Mouse (Mus musculus) heart, postnatal 36 days (tissue): ENCODE data around the gene Muc1. TPM values are rescaled to one million over a fixed set of nuclear protein-coding genes. Genes with fewer than 3 reads are reported as not detected.

Experiments used
- DNase-seq, 2 experiments: peaks; one replicate each; pipeline ENCODE4 v3.0.0; 2021 to 2022
- intact Hi-C: fragments of 180-260 bp; cut with DNase I; formaldehyde crosslinking; loops from one replicate; pipeline ENCODE4 v1.15.1; 2025
- total RNA-seq, 2 experiments: library from RNA; stranded (reverse); gene quantifications; 2 replicates each; pipeline ENCODE4 v1.2.3; 2021

Muc1 gene
- total RNA-seq, 2 experiments from 2014 or later: 0.14 to 0.46 TPM

- intact Hi-C loops: loop anchor here (10.0 kb wide), 1 partner anchor 582 kb away; no protein-coding TSS in a partner anchor
- DNase-seq: peak; percentile 38 to 39
Measured at GRCm38 (mm10) chr3:89262417-89262816, 33.6 kb downstream of the Muc1 start.

DNA sequence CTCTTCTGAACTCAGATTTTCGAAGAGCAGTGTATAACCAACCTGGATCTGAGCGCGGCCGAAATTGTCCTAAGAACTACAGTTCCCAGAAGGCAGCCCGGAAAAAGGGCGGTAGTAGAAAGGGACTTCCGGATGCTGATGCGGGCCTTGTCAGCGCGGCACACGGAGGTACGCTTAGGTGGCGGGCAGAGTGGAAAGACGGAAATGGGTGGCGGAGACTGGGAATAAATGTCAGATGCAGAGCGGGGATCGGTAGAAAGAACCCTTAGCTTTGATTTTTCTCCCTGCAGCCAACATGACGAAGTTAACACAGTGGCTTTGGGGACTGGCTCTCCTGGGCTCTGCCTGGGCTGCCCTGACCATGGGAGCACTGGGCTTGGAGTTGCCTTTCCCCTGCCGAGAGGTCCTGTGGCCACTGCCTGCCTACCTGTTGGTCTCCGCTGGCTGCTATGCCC lies 37.6 kb downstream of the Muc1 start:
- intact Hi-C loops: loop anchor here (1.0 to 10.0 kb wide), 2 partner anchors 14 to 578 kb away; no protein-coding TSS in a partner anchor
- peak; percentile 75 to 77 for DNase-seq

GRCm38 (mm10) chr3:89268916-89269315 lies 40.1 kb downstream of the Muc1 start:
- no peak for DNase-seq
- intact Hi-C loops: loop anchor here (10.0 kb wide), 1 partner anchor 576 kb away; no protein-coding TSS in a partner anchor

GRCm38 (mm10) chr3:89270051-89270755 lies 41.3 kb downstream of the Muc1 start, which contains the start of gene Slc50a1:
Gene Slc50a1 (minus strand): TSS chr3:89270570.
- peak; percentile 92 to 93 for DNase-seq
- intact Hi-C loops: no loop called here

DNA sequence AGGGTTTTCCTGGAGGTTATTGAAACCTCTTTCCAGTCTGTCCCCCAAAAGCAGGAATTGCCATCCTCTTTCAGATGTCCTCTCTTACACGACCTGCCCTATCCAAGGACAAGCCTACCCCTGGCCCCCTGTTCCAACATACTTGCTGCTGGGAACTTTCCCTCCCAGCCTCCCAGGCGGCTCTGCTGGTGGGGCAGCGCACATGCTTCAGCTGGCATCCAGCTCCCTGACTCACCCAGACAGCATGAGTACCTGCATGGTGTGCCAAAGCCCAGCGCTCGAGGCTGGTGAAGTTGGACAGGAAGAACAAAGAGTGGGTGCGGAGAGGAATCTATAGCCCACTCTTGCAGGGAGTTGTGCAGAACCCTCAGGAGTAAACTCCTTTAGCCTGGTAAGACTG lies 42.0 kb downstream of the Muc1 start:
- intact Hi-C loops: no loop called here
- peak; percentile 49 to 64 for DNase-seq

GRCm38 (mm10) chr3:89271760-89272159 lies 42.9 kb downstream of the Muc1 start:
- no peak for DNase-seq
- intact Hi-C loops: no loop called here

- intact Hi-C loops: no loop called here
- DNase-seq: no peak
Measured at GRCm38 (mm10) chr3:89276061-89276460, 47.2 kb downstream of the Muc1 start.

DNA sequence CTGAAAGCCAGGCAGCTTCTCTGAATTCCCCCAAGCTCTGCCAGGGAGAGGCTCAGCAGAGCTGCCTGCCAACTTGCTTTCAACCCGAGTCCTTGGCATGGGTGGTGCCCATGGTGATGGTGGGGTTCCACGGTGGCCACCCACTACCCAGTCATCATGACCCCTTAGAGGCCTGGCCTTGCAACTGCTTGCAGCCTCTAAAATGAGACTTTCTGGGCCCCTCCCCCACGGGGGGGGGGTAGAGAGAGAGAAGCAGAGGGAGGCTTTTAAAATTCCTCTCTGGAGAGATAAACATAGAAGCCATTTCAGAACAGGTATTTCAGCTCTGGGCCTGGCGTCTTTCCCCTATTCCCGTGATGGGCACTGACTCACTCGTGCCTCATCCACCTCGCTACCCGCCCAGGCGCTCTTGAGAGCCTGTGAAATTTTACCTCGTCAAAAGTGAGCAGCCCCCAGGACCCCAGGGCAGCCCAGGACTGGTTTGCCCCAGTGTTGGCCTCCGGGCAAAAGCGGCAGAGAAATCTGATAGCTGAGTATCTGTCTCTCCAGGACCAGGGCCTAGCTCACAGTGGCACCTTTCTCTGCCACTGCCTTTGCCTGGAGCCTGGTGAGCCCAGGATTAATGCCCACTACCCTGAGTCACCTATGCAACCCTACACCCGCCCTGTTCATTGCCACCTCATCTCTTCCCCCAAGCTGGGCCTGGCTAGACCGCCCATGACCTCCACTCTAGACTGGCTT lies 48.6 kb downstream of the Muc1 start:
- peak; percentile 40 to 66 for DNase-seq
- intact Hi-C loops: no loop called here

DNA sequence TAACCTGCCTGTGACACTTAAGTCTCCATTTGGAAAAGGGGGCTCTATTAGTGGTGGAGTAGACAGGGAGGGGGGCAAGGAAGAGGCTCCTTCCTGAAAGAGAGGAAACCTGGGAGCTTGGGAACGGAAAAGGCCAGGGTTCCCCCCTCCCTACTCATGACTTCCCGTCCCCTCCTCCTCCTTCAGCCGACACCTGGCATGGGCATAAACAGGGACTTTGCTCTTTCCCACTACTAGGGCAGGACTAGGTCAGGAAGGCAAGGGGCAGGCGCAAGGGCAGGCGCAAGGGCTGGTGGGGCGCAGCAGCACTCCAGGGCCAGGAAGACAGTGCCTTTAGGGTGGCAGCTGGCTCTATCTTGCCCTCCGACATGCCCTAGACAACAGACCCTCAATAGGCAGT lies 49.2 kb downstream of the Muc1 start:
- DNase-seq: peak; percentile 63 to 74
- intact Hi-C loops: no loop called here

- intact Hi-C loops: no loop called here
- DNase-seq: no peak
Measured at GRCm38 (mm10) chr3:89278643-89279042, 49.8 kb downstream of the Muc1 start.

DNA sequence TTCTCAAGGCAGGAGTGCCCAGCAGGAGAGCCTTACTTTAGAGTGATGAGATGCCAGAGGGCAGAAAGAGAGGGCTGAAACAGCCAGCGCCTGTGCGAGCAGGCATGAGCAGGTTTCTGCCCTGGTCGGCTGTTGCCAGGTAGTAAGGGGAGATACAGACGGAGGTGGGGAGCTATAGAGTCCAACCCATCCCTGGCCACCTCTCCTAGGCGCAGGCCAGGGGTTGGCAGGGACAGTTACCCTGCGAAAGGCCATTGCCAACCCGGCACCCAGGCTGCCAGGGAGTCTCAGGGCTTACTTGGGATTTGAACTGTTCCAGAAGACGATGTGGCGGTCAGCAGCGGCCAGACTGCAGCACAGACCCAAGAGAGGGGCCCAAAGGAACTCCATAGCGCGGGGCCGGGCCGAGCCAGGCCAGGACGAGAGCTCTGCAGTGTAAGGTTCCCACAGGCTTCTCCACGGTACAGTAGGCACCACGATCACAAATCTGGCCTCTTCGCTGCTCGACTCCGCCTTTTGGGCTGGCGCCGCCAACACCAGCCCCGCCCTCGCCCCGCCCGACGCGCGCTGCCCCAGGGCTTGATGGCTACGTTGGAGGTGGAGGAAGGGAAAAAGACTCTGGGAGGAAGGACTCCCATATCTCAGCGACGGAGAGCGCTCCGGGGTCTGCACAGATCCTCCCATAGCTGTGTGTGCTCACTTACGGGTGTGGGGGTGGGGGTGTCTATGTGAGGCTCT lies 50.5 kb downstream of the Muc1 start:
- intact Hi-C loops: no loop called here

DNA sequence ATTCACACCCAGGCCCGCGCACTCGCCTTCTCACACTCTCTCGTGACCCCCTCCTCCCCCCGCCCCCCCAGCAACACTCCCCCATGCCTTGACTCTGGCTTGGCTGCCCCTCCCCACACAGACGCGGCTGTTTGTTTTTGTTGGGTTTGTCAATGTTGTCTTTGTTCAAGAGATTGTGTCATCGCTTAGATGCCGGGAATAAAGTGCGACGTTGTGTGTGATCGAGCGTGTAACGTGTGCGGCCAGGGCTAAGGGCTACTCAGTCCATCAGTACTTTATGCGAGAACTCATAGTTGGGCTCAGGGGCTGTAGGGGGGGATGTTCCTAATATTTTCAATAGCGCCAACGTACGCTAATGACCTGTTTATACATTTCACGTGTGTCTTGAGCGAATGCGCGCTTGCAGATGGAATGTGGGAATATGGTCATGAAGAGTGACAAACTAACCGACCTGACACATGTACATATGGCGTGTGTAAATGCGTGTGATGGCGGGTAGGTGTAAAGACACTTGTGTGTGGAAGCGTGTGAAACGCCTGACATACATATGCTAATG lies 51.3 kb downstream of the Muc1 start:
- DNase-seq: peak in 1 of 2 experiments; percentile 50
- intact Hi-C loops: loop anchor here (1.0 kb wide), 1 partner anchor 14 kb away; no protein-coding TSS in a partner anchor

More for the DNA sequence above, 50.5 kb downstream of the Muc1 start:
- DNase-seq: peak; percentile 87 to 88

GRCm38 (mm10) chr3:89280606-89281511 lies 52.0 kb downstream of the Muc1 start, which contains the start of gene Efna1:
Gene Efna1 (minus strand): TSS chr3:89281142.
- intact Hi-C loops: loop anchor here (1.0 kb wide), 1 partner anchor 15 kb away; no protein-coding TSS in a partner anchor
- peak; percentile 72 to 74 for DNase-seq

- peak; percentile 86 to 93 for DNase-seq
- intact Hi-C loops: loop anchor here (1.0 kb wide), 1 partner anchor 31 kb away; no protein-coding TSS in a partner anchor
Measured at GRCm38 (mm10) chr3:89281579-89282290, 52.9 kb downstream of the Muc1 start.

GRCm38 (mm10) chr3:89282291-89282643 lies 53.4 kb downstream of the Muc1 start:
- DNase-seq: no peak
- intact Hi-C loops: loop anchor here (1.0 kb wide), 1 partner anchor 32 kb away; no protein-coding TSS in a partner anchor
